Mouse (Mus musculus) megakaryocyte, embryonic 14.5 days (primary cell): Measurements from ENCODE around the gene Vmn1r4. TPM values are rescaled to one million over a fixed set of nuclear protein-coding genes. Genes with fewer than 3 reads are reported as not detected.
A peak's percentile ranks its signal among the peaks of the same experiment; 100 is the strongest.

Source experiments
- H3K27me3 ChIP-seq: replicated peaks from 2 replicates; pipeline ENCODE3; 2012; ENCODE audit warnings: inconsistent platforms
- H3K36me3 ChIP-seq: replicated peaks from 2 replicates; pipeline ENCODE3; 2012; ENCODE audit warnings: low read length, inconsistent platforms, mixed read lengths
- H3K4me1 ChIP-seq: 2 replicates; pipeline ENCODE4 v1.6.1; 2012; ENCODE audit warnings: inconsistent platforms
- H3K4me3 ChIP-seq: replicated peaks from 2 replicates; pipeline ENCODE3; 2012; ENCODE audit warnings: moderate library complexity, mild to moderate bottlenecking, inconsistent platforms
- H3K9me3 ChIP-seq: 2 replicates; pipeline ENCODE4 v1.6.1; 2012; ENCODE audit warnings: inconsistent platforms
- FLI1 ChIP-seq: IDR thresholded peaks from 2 replicates; pipeline ENCODE4 v1.6.1; 2012; ENCODE audit warnings: low read length, inconsistent platforms, mixed read lengths
- GATA1 ChIP-seq: IDR thresholded peaks from 3 replicates; pipeline ENCODE4 v1.6.1; 2012; ENCODE audit warnings: mixed read lengths, low read length, inconsistent platforms, borderline replicate concordance
- polyA plus RNA-seq: library from polyadenylated mRNA; stranded (reverse); fragments of >175 nt; gene quantifications from 2 replicates; pipeline ENCODE4 v1.2.3, GENCODE M21; 2012; ENCODE audit warnings: low replicate concordance; ENCODE audit not compliant: insufficient read depth

Vmn1r4 gene
- polyA plus RNA-seq, 1 experiment, result not detected

DNA sequence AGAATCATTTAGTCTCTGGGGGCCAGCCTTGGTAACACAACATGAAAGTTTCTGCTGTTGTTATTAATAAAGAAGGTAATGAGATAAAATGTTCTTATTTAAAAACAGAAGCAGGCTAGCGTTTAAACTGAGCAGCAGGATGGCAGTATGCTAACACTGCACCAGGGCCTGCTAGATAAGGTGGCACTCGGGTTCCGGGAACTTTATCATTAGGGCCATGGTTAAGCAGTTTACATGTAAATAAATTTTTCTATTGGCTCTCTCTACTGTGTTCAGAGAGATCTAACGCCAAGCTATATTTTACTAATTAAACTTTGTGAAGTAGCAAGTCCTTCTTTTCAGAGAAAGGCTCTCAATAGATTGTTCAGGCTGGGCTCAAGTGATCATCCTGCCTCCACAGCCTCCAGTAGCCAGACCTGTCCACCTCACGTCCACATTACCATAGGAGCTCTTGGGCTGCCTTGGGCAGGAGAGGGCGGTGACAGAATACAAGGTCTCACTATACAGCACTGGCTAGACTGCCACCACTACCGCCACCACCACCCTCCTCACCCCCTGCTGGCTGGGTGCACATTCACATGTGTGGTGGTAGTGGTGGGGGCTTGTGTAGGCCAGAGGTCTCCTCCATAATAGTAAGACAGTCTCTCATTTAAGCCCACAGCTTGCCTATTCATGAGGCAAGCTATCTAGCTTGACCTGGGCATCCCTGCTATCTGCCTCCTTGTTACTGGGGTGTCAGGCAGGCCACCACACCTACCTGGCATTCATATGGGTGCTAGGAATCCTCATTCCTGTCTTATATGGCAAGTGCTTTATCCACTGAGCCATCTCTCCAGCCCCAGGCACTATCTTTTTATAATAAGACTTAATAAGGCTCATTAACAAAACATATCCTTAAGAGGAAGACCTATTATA, 21.0 kb upstream of the Vmn1r4 start:
- TF ChIP-seq GATA1 (no peak), FLI1 (no peak)
- Histone ChIP-seq H3K27me3 (no peaks in the 10 kb centered on the region), H3K4me1 (peaks cover 86% of the 10 kb centered on the region), H3K9me3 (no peaks in the 10 kb centered on the region), H3K36me3 (peaks cover 64% of the 10 kb centered on the region), H3K4me3 (peak overlapping the region; percentile 91)

GRCm38 (mm10) chr6:56903831-56904230, 20.0 kb upstream of the Vmn1r4 start:
- no peaks in the 10 kb centered on the region for H3K27me3 ChIP-seq
- H3K36me3 ChIP-seq, result peaks cover 66% of the 10 kb centered on the region
- TF ChIP-seq GATA1 (no peak), FLI1 (no peak)
- peaks cover 88% of the 10 kb centered on the region for H3K4me1 ChIP-seq
- peak overlapping the region; percentile 79 for H3K4me3 ChIP-seq
- no peaks in the 10 kb centered on the region for H3K9me3 ChIP-seq

DNA sequence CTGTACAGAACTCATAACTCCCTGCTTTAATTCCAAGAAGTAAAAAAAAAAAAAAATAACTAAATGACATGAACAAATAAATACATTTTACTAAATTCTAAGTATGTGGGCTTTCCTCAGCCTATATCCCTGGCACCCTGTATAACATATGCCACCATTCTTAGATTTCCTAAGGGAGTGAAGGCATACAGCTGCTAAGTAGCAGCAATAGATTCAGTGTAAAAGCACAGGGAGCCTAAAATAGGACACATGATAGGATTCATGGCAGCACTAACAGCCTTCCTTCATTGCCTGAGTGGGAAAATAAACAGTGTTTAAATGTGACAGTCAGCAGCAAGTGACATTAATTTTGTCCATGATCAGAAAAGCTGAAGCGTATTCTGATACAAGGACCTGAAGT, 19.5 kb upstream of the Vmn1r4 start:
- TF ChIP-seq FLI1, result no peak
- Histone ChIP-seq H3K27me3 (no peaks in the 10 kb centered on the region), H3K4me1 (peaks cover 88% of the 10 kb centered on the region), H3K9me3 (no peaks in the 10 kb centered on the region), H3K4me3 (peak overlapping the region; percentile 79), H3K36me3 (peaks cover 65% of the 10 kb centered on the region)

- peaks cover 88% of the 10 kb centered on the region for H3K4me1 ChIP-seq
- H3K9me3 ChIP-seq, result no peaks in the 10 kb centered on the region
- TF ChIP-seq GATA1 (no peak), FLI1 (no peak)
- no peaks in the 10 kb centered on the region for H3K27me3 ChIP-seq
- H3K4me3 ChIP-seq, result peak overlapping the region; percentile 51
- peaks cover 66% of the 10 kb centered on the region for H3K36me3 ChIP-seq
Observed at GRCm38 (mm10) chr6:56904982-56905381, 18.8 kb upstream of the Vmn1r4 start.

GRCm38 (mm10) chr6:56905486-56905885, 18.3 kb upstream of the Vmn1r4 start:
- peaks cover 91% of the 10 kb centered on the region for H3K4me1 ChIP-seq
- H3K4me3 ChIP-seq, result no peak overlapping the region
- no peaks in the 10 kb centered on the region for H3K27me3 ChIP-seq
- H3K36me3 ChIP-seq, result peaks cover 70% of the 10 kb centered on the region
- H3K9me3 ChIP-seq, result no peaks in the 10 kb centered on the region
- TF ChIP-seq GATA1 (no peak), FLI1 (no peak)

DNA sequence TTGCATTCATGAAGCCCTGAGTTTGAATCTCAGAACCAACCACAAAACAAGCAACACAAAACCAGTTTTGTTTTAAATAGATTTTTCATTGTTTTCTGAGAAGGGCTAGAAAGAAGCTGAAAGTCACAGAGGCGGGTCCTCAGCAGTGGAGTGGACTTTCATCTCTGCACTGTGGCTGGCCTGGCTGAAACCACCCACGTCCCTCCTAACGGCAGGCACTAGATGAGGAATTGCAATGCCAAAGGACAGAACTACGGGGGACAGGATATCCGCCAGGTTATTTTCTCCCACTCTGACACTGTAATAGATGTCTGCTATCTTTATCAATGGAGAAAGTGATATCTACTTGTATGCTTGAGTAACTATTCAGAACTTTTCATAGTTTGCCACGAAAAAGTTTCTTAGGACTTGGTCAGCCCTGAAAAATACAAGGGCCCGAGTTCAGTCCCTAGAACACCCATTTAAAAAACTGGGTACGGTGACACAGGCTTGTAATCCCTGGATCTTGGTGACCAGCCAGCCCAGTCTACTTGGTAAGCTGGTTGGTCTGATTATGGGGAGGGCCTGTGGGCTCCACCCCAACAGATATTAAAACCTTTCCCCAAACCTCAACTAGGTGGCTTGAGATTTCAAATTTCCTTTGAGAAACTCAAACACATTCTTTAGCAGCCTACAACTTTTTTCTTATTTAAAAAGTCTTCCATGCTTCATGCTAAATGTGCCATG, 17.5 kb upstream of the Vmn1r4 start:
- Histone ChIP-seq H3K36me3 (peaks cover 71% of the 10 kb centered on the region), H3K27me3 (no peaks in the 10 kb centered on the region), H3K4me3 (peak overlapping the region; percentile 71), H3K9me3 (no peaks in the 10 kb centered on the region), H3K4me1 (peaks cover 95% of the 10 kb centered on the region)
- TF ChIP-seq FLI1, result no peak
- TF ChIP-seq GATA1, result no peak

GRCm38 (mm10) chr6:56907973-56908372, 15.8 kb upstream of the Vmn1r4 start:
- no peaks in the 10 kb centered on the region for H3K27me3 ChIP-seq
- H3K9me3 ChIP-seq, result no peaks in the 10 kb centered on the region
- peak overlapping the region; percentile 70 for H3K4me3 ChIP-seq
- TF ChIP-seq GATA1, result no peak
- no peak for TF ChIP-seq FLI1
- peaks cover 82% of the 10 kb centered on the region for H3K36me3 ChIP-seq
- peaks cover 99% of the 10 kb centered on the region for H3K4me1 ChIP-seq

DNA sequence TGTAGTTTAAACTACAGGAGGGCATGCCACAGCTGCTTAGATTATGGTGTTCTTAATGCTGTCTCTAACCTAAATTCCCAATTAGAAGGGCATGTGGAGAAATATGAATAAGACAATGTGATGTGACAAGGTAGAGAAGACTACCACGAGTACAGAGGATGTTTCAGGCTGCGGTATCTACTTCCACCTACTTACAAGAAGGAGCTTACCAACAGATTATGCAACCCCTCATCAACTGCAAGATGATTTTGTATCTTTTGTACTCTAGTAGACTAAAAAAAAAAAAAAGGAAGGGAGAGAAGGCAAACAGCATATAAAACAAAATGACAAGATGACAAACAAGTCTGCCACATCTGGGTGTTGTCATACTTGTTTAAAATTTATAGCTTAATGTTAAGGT, 15.4 kb upstream of the Vmn1r4 start:
- TF ChIP-seq GATA1 (no peak), FLI1 (no peak)
- Histone ChIP-seq H3K36me3 (peaks cover 83% of the 10 kb centered on the region), H3K27me3 (no peaks in the 10 kb centered on the region), H3K9me3 (no peaks in the 10 kb centered on the region), H3K4me3 (peak overlapping the region; percentile 72), H3K4me1 (peaks cover 99% of the 10 kb centered on the region)

DNA sequence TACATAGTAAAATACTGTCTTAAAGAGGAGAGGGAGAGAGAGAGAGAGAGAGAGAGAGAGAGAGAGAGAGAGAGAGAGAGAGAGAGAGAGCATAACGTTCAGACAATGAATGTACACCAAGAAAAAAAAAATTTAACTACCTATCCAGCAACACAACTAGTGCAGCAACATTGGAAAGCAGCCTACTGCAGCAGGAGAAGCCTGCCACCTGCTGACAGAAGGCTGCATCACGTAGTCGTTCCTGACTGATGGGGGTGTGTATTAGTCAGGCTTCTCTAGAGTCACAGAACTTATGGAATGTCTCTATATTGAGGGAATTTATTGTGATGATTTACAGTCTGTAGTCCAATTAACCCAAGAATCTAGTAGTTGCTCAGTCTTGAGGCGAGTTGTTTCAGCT, 14.9 kb upstream of the Vmn1r4 start:
- peaks cover 80% of the 10 kb centered on the region for H3K36me3 ChIP-seq
- no peaks in the 10 kb centered on the region for H3K9me3 ChIP-seq
- peaks cover 99% of the 10 kb centered on the region for H3K4me1 ChIP-seq
- TF ChIP-seq FLI1 (no peak), GATA1 (no peak)
- H3K4me3 ChIP-seq, result peak overlapping the region; percentile 69
- no peaks in the 10 kb centered on the region for H3K27me3 ChIP-seq

DNA sequence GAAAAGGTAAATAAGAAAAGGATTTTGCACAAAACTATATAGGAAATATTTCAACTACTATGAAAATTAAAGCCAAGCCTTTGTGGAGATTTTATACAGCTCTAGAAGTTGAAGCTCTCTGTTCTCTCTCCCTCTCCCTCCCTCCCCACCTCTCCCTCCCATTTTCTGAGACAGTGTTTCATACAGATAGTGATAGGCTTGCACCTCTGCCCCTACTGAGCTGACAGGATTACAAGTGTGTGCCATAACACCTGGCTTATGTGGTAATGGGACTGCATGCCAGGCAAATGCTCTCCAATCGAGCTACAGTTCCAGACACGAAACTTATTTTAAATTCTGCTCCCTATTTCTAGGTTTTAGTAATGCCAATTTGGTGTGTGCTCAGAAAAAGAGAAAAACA, 12.9 kb upstream of the Vmn1r4 start:
- Histone ChIP-seq H3K36me3 (peaks cover 80% of the 10 kb centered on the region), H3K4me1 (peaks cover 99% of the 10 kb centered on the region), H3K4me3 (peak overlapping the region; percentile 76), H3K27me3 (no peaks in the 10 kb centered on the region), H3K9me3 (peaks cover 6% of the 10 kb centered on the region)
- no peak for TF ChIP-seq GATA1
